Mouse (Mus musculus) heart, adult 11 months (tissue): ENCODE measurements around the gene Qser1.
"Not testable (repeated sequence)": the region's sequence is repeated elsewhere in the genome, so short reads cannot be mapped to it uniquely, and the experiment has no call there.

ENCODE experiments used
- DNase-seq: peaks from one replicate; pipeline ENCODE4 v3.0.0; 2022

Gene Qser1

DNA sequence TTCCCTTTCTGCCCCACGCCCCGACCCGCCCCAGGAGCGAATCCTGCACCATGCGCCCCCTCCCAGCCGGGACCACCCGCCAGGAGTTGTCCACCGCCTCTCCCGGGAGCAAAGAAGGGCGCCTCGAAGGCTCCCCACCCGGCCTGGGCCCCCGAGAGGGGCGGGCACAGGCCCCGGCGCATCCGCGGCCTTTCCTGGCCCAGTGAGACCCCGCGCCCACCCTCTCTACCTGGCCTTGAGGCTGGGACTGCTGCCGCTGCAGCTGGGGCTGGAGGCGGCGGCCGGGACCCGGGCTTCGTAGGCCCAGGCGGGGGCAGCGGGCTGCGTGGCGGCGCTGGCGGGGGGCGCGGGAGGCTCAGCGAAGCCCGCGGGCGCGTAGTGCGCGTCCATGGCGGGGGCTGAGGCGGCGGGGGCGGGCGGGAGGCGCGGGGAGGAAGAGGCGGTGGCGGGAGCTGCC is at the start of gene Qser1:
Gene Qser1 (minus strand): TSS at position 390 of the 457 bp plus-strand sequence.
- no peak for DNase-seq

DNA sequence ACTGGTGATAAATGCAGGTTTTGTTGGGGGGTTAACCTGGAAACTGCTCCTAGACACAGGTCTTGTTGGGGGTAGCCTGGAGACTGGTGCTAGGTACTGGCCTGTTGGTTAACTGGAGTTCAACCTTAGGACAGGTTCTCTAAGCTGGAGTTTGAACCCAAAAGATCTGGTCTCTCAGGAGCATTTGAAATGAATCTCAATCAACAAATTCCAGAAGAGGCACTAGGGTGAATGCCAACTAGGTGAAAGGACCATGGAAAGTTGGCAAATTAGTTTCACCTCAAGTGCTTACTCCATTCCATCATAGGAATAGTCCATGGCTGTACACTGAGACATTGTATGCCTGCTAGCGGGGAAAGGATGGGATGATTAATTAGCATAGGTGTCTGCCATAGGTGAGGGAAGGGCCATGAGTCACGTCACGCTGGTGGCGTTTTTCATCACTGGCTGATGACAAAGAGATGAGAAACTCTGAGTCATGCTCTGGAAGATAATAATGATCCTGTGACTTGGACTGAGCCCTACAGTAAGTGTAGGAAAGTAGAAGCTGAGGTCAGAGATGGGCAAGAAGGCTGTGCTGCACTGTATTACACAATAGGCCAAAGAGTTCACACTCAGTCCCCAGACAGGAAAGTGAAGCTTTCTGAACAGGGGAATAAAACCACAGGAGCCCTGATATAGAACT is 47.8 kb upstream of the Qser1 start:
- peak; percentile 89 for DNase-seq

DNA sequence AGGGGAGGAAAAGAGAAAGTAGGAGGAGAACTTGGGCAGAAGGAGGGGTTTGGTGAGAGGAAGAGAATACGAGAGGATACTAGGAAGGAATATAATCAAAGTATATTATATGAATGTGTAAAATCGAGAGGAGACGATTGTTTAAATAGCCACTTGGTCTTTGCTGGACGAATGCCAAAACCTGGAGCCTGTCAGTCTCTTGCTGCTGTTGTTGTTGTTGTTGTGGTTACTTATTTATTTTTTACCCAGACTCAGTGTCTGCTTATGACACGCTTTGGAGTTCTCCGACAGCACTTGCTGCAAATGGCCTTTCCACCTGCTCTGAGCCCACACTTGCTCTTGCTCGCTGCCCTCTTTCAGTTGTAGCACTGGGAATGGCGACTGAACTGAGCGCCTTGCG is 43.9 kb upstream of the Qser1 start:
- peak; percentile 45 for DNase-seq

DNA sequence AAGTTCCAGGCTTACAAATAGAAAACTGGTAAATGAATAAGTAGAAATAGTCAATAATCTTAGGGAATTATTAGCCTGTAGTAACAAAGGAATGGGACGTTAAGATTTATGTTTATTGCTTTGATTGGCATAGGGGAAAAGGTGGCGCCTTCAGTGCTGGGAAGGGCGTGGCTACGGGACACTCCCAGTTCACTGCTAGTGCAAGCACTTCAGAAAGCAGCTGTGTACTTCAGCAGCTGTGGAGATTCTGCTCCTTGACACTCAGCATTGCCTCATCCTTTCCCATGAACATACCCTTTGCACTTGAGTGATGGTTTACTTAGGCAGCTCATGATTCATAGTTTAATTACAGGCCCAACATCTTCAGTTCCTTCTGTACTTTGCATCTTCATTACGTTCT is 42.5 kb upstream of the Qser1 start:
- peak; percentile 53 for DNase-seq

DNA sequence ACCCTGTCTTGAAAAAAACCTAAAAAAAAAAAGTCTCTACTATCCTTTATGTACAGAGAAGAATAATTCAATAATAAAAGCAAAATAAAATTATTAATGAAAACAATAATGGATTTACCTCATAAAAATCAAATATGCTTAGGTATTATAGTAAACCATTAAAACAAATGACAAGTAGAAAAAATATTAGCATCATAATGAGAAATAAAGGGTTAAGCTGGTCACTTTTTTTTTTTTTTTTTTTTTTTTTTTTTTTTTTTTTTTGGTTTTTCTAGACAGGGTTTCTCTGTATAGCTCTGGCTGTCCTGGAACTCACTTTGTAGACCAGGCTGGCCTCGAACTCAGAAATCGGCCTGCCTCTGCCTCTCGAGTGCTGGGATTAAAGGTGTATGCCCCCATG is 41.5 kb upstream of the Qser1 start:
- DNase-seq: not testable (repeated sequence)

DNA sequence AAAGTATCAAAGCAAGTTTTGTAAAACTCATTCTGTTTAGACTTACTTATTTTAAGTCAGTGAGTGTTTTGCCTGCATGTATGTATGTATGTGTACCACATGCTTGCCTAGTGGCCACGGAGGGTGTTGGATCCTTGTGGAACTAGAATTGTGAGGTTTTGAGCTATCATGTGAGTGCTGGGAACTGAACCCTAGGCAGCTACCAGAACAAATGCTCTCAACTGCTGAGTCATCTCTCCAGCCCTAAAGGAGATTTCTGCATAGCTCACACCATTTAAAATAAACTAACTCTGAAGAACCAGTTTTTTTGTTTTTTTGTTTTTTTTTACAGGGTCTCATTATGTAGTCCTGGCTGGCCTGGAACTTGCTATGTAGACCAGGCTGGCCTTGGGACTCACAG is 39.7 kb upstream of the Qser1 start:
- DNase-seq: peak; percentile 25

DNA sequence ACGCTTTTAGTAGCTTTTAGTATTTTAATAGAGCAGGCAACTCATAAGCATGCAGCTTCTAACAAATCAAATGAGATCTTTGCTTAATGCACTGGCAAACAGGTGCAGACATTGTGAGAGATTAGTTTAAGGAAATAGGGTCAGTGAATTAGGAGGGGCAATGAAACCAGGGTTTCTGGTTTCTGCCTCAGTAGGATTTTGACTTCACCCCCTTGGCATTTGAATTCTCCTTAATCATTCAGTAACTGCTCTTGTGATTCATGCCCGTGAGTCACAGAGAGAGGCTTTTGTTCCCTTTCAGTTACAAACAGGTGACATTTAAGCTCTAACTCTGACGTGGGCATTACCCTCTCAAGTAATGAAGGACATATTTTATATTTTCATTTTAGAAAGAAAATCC is 39.2 kb upstream of the Qser1 start:
- DNase-seq: peak; percentile 52

DNA sequence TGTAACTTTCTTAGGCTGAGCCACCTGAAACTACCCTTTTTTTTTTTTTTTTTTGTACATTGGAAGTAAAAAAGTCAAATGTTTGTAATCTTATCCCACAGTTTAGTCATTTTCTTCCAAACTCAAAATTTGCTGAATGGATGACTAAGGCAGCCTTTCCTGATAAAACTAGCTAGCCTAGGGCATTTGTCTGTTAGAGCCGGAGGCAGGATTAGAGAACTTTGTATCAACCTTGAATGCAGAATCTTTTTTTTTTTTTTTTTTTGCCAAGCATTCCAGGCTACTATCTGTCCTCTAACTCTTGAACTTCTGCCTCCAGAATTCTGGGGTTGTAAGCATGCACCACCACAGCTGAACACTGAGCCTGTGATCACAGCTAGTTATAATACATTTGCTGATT is 38.3 kb upstream of the Qser1 start:
- no peak for DNase-seq

DNA sequence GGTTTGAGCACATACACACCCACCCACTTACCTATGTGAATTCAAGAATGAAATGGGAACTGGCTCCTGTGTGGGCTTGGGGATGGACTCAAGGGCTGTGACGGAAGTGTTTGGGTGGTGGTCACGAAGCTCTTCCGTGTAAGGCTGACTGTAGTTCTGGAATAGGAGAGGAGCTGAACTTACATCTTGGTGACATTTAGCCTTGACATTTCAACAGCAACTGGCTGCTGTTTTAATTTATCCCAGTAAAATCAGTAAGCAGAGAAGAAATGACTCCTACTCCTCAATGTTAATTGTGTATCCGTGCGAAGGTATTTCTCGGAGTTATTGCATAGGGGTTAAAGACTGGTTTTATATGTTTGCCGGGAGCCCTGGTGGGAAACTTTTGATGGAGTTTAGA is 36.0 kb upstream of the Qser1 start:
- no peak for DNase-seq

DNA sequence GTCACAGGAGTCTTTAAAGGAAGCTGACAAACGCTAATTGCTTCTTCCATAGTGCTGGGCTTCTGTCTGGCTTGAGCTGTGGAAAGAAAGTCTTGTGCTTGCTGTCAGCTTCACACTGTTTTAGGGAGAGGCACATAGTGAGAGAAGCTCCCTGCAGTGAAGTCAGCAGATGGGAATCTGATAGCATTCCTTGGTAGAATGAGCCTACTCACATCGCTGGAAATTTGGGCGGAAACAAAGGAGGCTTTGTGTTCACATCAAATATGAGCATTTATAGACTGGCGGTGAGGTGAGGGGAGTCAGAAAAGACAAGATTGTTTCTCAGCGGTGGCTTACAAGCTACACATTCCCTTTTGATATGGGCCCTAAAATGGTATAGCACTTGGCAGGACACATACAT is 35.1 kb upstream of the Qser1 start:
- peak; percentile 84 for DNase-seq

DNA sequence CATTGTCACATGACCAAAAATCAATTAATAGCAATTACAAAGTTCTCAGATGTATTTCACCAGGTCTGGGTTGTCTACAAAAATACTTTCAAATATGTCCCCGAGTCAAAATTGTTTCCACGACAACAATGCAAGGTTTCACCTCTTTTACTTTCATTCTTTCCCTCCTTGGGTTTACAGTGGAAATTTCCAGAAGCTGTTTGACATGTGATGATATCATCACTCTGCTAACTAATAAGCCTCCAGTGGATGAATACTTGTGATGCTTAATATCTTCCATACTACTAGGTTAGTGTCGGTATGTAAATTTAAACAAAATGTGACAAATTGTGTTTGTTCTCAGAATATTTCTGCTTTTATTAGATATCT is 33.4 kb upstream of the Qser1 start:
- DNase-seq: no peak

DNA sequence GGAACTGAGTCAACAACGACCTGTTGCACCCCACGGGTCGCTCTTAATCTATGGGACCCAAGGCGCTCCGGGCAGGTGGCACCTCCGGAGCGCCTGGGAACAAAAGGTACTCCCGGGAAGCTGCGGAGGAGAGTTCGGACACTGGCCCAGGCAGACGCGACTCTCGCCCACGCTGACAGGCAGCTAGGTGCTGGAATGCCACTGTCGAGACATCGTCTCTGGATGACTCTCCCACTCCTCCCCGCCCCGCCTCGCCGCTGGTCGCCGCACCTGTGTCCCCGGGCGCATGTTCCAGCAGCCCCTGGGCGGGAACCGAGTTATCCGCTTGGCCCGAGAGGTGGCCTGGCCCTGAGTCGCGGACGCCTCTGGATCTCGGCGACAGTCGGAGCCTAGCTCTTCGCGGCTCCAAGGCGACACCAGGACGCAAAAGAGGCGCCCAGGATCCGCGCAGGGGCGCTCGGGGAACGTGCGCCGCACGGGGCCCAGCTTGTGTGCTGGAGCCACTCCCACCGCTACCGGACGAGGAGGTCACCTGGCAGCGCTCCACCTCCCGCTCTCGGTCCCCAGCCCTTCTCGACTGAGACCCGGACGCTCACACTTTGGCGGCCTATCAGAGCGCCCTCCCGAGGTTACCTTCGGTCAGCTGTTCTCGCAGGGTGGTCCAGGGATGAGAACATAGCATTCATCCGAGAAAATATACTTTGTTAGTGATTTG is 32.9 kb upstream of the Qser1 start, which contains the start of gene Prrg4:
Gene Prrg4 (minus strand): TSS at position 601 of the 715 bp plus-strand sequence.
- peak; percentile 95 for DNase-seq

DNA sequence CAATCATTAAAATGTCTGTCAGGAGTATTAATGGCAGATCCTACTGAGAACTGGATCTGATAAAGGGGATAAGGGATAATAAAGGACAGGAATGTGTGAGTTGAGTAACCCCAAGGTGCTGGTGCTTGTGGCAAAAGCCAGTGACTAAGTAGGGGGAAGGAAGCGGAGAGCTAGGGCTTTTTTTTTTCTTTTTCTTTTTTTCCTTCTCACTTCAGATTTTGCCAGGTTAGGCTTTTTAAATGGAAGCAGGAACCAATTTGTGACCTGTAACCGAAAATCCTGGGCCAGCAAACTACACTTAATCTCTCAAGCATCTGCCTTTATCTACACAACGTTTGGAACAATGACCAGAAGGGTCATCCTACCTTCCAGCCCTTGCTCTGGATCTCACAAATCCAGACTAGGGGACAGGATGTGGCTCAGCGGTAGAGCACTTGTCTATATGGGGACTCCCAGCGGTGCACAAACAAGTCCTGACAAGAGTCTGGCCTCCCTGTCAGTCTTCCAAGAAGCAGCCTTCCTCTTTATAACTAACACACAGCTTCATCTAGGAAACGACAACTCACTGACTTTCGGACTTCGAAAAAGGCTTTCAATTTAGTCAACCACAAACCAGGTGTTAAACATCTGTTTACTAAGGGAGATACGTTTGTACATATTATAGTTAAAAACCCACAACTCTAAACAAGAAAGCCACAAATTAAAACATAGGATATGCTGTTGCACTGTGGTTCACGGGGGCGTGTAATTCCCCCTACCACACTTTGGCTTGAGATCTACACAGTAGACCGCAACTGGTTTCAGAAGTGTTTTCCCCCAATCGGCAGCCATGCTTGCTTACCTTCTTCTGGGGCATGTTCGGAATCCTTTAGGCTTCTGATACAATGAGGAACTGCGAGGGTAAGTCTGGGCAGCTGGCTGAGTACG is 31.9 kb upstream of the Qser1 start:
- DNase-seq: peak; percentile 87

DNA sequence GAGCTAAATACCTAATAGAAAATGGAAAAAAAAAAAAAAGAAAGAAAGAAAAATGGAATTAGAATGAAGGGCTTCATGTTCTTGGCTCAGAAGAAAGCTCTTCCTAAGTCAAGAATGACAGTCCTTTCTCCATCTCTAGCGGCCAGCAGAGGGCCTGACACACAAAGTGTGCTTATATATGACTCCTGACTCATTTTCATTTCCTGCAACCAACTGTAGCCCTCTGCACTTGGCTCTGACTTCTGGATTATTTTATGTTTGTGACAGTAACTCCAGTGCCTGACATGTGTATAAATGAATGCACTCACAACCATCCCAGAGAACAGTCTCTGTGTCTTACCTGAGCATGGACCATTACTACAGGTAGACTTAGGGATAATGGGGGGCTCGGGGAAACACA is 31.1 kb upstream of the Qser1 start:
- peak; percentile 49 for DNase-seq

DNA sequence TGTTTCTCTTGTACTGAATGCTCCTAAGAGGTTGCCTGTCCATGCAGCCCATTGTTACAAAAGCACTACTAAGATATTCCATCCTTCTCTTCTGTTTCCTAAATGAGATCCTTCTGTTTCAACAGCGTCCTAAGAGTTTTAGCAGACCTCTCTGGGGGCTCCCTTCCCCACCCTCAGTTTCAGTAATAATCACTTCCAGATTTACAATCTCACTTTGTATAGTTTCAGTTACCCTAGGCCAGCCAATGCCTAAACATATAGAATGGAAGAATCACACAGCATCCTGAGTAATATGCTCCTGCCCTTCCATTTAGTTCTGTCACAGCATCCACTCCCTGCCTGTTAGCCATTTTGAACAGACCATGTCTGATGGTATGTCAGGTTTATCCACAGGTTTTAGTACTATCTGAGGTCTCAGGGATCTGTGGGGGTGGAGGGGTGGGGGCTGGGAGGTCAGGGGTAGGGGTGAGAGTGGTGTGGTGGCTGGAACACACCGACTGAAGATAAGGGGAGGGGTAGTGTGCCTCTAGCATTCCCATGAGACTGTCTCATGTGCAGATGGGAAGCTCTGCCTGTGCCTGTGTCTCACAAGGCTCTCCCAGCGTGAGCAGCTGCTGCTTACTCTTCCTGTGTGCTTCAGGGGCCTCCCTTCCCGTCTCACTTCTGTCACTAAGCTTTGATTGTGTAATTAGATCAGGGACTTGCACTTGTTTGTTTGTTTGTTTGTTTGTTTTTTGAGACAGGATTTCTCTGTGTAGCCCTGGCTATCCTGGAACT is 30.3 kb upstream of the Qser1 start:
- DNase-seq: peak; percentile 61

DNA sequence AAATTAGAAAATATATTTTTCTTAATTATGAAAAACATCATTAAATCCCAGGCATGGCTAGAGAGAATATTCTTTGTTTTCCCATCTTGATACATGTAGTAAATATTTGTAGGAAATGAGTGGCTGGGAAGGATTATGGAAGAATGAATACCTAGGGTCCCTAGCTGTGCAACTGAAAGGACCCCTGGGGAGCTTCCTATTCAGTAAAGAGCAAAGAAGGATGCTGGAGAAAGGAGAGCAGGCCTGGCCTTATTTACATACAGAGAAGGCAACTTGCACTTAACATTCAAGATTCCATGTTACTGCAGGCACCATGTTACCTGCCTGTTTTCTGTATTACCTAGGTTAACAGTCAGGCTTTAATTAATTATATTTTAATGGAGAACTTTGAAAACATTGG is 26.0 kb upstream of the Qser1 start:
- DNase-seq: no peak

DNA sequence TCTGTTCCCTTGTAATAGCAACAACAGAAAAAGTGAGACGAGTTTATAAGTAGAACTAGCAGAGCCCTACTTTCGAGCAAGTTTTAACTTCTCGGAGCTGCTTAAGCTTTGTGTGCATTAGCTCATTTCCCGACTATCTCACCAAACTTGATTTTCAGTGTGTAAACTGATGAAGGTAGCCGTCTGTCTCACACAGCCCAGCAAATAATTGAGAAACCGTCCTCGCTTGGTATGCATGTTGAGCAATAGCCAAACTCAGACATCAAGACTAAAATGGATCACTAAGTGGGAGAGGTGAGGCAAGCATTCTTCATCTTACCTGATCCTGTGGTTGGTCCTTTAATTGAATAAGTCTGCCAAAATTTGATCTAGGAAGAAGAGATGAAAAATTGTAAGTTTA is 25.2 kb upstream of the Qser1 start:
- no peak for DNase-seq

DNA sequence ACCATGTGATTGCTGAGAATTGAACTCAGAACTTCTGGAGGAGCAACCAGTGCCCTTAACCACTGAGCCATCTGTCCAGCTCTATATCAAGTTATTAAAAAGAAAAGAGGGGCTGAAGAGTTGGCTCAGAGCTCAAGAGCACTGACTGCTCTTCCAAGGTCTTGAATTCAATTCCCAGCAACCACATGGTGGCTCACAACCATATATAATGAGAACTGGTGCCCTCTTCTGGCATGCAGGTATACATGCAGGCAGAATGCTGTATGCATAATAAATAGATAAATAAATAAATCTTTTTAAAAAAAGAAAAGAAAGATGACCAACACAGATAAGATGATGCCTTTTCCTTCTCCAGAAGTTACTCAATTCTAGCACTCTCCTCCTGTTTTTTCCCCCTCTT is 24.4 kb upstream of the Qser1 start:
- DNase-seq: no peak

DNA sequence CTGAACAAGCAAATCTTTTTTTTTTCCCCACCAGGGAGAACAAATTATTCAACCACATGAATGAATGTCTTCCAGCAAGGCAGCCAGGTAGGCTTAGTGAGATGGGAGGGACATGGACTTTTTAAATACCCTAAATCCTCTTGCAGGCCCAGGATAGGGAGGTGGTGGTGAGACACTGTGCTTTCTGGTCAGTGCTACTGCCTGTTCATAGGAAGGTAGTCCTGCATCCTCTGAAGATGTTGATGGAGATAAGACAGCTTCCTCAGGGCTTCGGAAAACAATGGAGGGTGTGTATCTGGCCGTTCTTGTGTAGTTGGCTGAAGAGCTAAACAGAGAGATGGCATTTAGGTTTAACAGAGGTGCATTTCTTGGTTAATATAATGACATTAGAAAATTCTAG is 15.9 kb upstream of the Qser1 start:
- peak; percentile 95 for DNase-seq

DNA sequence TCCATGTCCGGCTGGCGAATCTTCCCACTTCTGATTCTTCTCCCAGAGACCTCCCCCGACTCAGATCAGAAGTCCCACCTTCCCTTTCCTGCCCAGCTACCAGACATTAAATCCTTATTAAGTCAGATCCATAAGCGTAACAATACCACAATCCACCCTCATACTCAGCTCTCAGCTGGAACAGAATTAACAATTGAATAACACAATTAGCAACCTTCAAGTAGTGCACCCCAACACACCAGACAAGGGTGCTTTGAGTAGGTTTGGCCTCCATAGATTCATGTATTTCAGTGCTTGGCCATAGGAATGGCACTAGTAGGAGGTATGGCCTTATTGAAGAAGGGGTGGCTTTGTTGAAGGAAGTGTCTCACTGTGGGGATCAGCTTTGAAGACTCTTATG is 9.6 kb upstream of the Qser1 start:
- DNase-seq: peak; percentile 63

DNA sequence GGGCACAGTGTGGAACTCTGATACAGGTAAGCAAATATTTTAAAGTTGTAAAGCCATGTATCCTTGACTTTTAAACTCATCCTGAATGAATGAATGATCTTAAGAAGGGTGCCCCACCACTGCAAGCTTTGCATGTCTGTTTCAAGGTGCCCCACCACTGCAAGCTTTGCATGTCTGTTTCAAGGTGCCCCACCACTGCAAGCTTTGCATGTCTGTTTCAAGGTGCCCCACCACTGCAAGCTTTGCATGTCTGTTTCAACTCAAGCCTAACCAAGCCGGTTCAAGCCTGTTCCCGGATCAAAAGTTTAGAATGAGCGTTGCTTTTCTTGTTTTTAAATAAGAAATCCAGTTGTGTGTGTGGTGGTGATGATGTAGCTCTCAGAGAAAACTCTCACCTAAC is 2.2 kb upstream of the Qser1 start:
- peak; percentile 73 for DNase-seq

DNA sequence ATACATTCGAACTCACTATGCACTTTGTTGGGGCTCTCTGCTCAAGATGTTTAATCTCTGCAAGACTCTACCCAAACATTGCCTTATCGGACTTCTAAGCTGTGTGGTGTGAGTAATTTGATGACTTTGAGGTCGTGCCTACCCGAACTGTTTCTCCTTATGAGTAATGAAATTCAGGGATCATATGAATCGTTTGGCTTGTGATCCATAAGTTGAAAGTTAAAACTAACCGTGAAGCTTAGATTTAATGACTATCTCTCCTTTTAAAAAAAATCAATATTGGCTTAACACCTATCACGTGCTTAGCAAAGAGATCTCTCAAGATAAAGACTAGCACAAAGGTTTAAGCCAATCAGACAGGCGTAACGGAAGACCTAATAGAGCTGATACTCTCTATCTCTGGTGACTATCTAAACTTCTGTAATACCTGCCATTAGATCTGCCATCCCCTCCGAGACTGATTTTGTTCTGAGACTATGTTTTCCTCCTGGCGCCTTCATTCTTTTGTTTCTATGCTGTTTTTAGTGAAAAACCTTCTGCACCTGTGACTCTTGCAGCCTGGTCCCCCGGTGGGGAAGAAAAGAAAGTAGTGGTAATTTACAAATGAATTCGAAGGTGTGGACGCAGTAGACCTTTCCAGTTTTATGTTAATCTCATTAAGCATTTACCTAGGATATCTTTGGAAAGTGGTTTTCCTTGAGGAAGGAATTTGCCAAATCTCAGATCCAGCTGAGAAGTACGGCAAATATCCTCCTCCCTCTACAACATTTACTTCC is 1.2 kb upstream of the Qser1 start:
- peak; percentile 57 for DNase-seq
